Comparison of ENCODE assay signal across 12 mouse cellular contexts in genomic region chr16:4497762-4498607, GRCm38 (mm10). TPM values are rescaled to one million over a fixed set of nuclear protein-coding genes. Genes with fewer than 3 reads are reported as not detected.
DNase-seq lines count a peak whose midpoint lies in the region; ATAC-seq and TF ChIP-seq lines count a peak whose summit lies in the region.
"Had no signal": no experiment of that assay in that cellular context is flagged by ENCODE, and none has a peak within 500 bp of the region (broad histone marks: within the 10 kb centered on the region; RNA-seq: fewer than 3 reads in every experiment).

No protein-coding gene starts in this region.

- DNase-seq in embryo, embryonic 10.5 days (ENCODE audit: low spot score): peak; percentile 4
- no peak for DNase-seq in embryo, embryonic 11 days
- peak; percentile 29 for DNase-seq in ovary, postnatal 36 days (ENCODE audit: low spot score)
- DNase-seq in ovary, postnatal 14 days (ENCODE audit: low spot score): no peak
- DNase-seq in stomach, postnatal 0 days (ENCODE audit: low spot score): peak; percentile 46
- no peak for DNase-seq in midbrain, postnatal 0 days (ENCODE audit: low spot score)
- DNase-seq in left cerebral cortex, adult 11 months (ENCODE audit: low spot score): no peak
- DNase-seq: cerebellum, adult 11 months; gastrocnemius, postnatal 25 days had no signal

- no peak overlapping the region for H3K27ac ChIP-seq in kidney, embryonic 14.5 days (ENCODE audit: low read depth, low read length)
- H3K27ac ChIP-seq in stomach, postnatal 0 days (replicated peaks): no peak overlapping the region
- H3K27ac ChIP-seq in midbrain, postnatal 0 days (ENCODE audit: low read depth, low read length): no peak overlapping the region
- H3K27ac ChIP-seq: forebrain, embryonic 13.5 days; liver, embryonic 14.5 days had no signal

- no peak overlapping the region for H3K4me2 ChIP-seq in kidney, embryonic 14.5 days (replicated peaks; ENCODE audit: low read depth, low read length)
- no peak overlapping the region for H3K4me2 ChIP-seq in stomach, postnatal 0 days (replicated peaks; ENCODE audit: low read depth)
- no peak overlapping the region for H3K4me2 ChIP-seq in midbrain, postnatal 0 days (ENCODE audit: low read depth, low read length, poor library complexity, severe bottlenecking)
- H3K4me2 ChIP-seq: forebrain, embryonic 13.5 days had no signal

- H3K4me3 ChIP-seq in kidney, embryonic 14.5 days (ENCODE audit: low read length): no peak overlapping the region
- no peak overlapping the region for H3K4me3 ChIP-seq in stomach, postnatal 0 days (ENCODE audit: low read depth, low read length)
- H3K4me3 ChIP-seq in midbrain, postnatal 0 days (ENCODE audit: low read depth, low read length): no peak overlapping the region
- H3K4me3 ChIP-seq: forebrain, embryonic 13.5 days had no signal

- H3K9me3 ChIP-seq in kidney, embryonic 14.5 days (ENCODE audit: control insufficient read depth, low read length): no peaks in the 10 kb centered on the region
- H3K9me3 ChIP-seq in stomach, postnatal 0 days (ENCODE audit: control insufficient read depth, low read length): no peaks in the 10 kb centered on the region
- H3K9me3 ChIP-seq in midbrain, postnatal 0 days (ENCODE audit: low read length): no peaks in the 10 kb centered on the region
- H3K9me3 ChIP-seq: forebrain, embryonic 13.5 days had no signal

- WGBS in kidney, embryonic 14.5 days: 52% methylated on average over 8 of the region's 8 CpGs
- 59% methylated on average over 8 of the region's 8 CpGs for WGBS in stomach, postnatal 0 days
- WGBS in midbrain, postnatal 0 days: 82% methylated on average over 8 of the region's 8 CpGs

- H3K36me3 ChIP-seq in kidney, embryonic 14.5 days (ENCODE audit: control insufficient read depth, insufficient read depth, low read length): no peaks in the 10 kb centered on the region
- no peaks in the 10 kb centered on the region for H3K36me3 ChIP-seq in stomach, postnatal 0 days (ENCODE audit: control insufficient read depth, insufficient read depth, low read length)
- no peaks in the 10 kb centered on the region for H3K36me3 ChIP-seq in midbrain, postnatal 0 days (ENCODE audit: insufficient read depth, low read length)

- no peaks in the 10 kb centered on the region for H3K27me3 ChIP-seq in kidney, embryonic 14.5 days (ENCODE audit: control insufficient read depth, insufficient read depth, low read length)
- H3K27me3 ChIP-seq in stomach, postnatal 0 days (ENCODE audit: control insufficient read depth, insufficient read depth, low read length): no peaks in the 10 kb centered on the region
- H3K27me3 ChIP-seq in midbrain, postnatal 0 days (ENCODE audit: insufficient read depth, low read length): no peaks in the 10 kb centered on the region
- H3K27me3 ChIP-seq: forebrain, embryonic 13.5 days had no signal

- no peak for TF ChIP-seq CTCF in stomach, postnatal 0 days (IDR thresholded peaks at IDR 0.05; ENCODE audit: low read depth)
- TF ChIP-seq CTCF in midbrain, postnatal 0 days (IDR thresholded peaks at IDR 0.05): no peak

- peak; percentile 34; the same call in 1 of the 2 replicates for ATAC-seq in kidney, embryonic 14.5 days (ENCODE audit: low FRiP score, low TSS enrichment)
- peak; percentile 59 for ATAC-seq in stomach, postnatal 0 days (ENCODE audit: low FRiP score, low TSS enrichment)
- ATAC-seq in midbrain, postnatal 0 days (ENCODE audit: low FRiP score): no peak
- ATAC-seq: forebrain, embryonic 13.5 days had no signal

- no peak for TF ChIP-seq EP300 in stomach, postnatal 0 days (optimal IDR thresholded peaks at IDR 0.05)

- peaks cover 7% of the 10 kb centered on the region for H3K4me1 ChIP-seq in kidney, embryonic 14.5 days (ENCODE audit: control insufficient read depth, insufficient read depth, low read length)
- H3K4me1 ChIP-seq in stomach, postnatal 0 days (replicated peaks; ENCODE audit: control insufficient read depth, insufficient read depth): no peaks in the 10 kb centered on the region
- no peaks in the 10 kb centered on the region for H3K4me1 ChIP-seq in midbrain, postnatal 0 days (ENCODE audit: insufficient read depth, low read length)

- H3K9ac ChIP-seq in kidney, embryonic 14.5 days (ENCODE audit: low read depth, low read length): no peak overlapping the region
- H3K9ac ChIP-seq in stomach, postnatal 0 days (ENCODE audit: low read length): no peak overlapping the region
- no peak overlapping the region for H3K9ac ChIP-seq in midbrain, postnatal 0 days (replicated peaks; ENCODE audit: low read length, poor library complexity, severe bottlenecking)
- H3K9ac ChIP-seq: forebrain, embryonic 13.5 days; liver, embryonic 14.5 days had no signal

RNA-seq across cellular contexts. Expression of gene Srl, which starts 43.6 kb away (rescaled TPM):
- polyA plus RNA-seq in kidney, embryonic 14.5 days (2014; fragmentation: Nextera tagmentation; extraction: Ambion mirVana): 7.7 and 21.1 TPM in 2 replicates
- 2.8 and 3.1 TPM in 2 replicates for polyA plus RNA-seq in stomach, postnatal 0 days (2015; fragmentation: Nextera tagmentation; extraction: Ambion mirVana)
- total RNA-seq in midbrain, postnatal 0 days (2014; rRNA removed): 34.4 and 59.9 TPM in 2 replicates
- polyA plus RNA-seq in midbrain, postnatal 0 days (2015; fragmentation: Nextera tagmentation; extraction: Ambion mirVana): 11.3 and 11.6 TPM in 2 replicates

Comparison
In these comparisons a context has a peak if more than half of its experiments do, and no peak if none do; other contexts are left out.
1. DNase-seq: peak in embryo, embryonic 10.5 days (single experiment), ovary, postnatal 36 days (single experiment) and stomach, postnatal 0 days (single experiment); none in embryo, embryonic 11 days (single experiment), ovary, postnatal 14 days (single experiment), midbrain, postnatal 0 days (single experiment) and left cerebral cortex, adult 11 months (single experiment).